Mouse (Mus musculus) gastrocnemius, adult 2 months (tissue): ENCODE data around the gene Fam189a1. TPM values are rescaled to one million over a fixed set of nuclear protein-coding genes. Genes with fewer than 3 reads are reported as not detected.

Experiments used
- DNase-seq: peaks from one replicate; pipeline ENCODE4 v3.0.0; 2022
- H3K27ac ChIP-seq: fragments of 200-600 bp; 2 replicates; pipeline ENCODE4 v1.8.1; 2022; ENCODE audit warnings: mild to moderate bottlenecking
- H3K4me3 ChIP-seq: fragments of 200-600 bp; 2 replicates; pipeline ENCODE4 v1.8.1; 2022; ENCODE audit warnings: mild to moderate bottlenecking, moderate library complexity
- CTCF ChIP-seq: fragments of 200-600 bp; IDR thresholded peaks from 2 replicates; pipeline ENCODE4 v1.8.1; 2022; ENCODE audit warnings: antibody characterized with exemption, mild to moderate bottlenecking, moderate library complexity
- intact Hi-C: fragments of 180-260 bp; cut with DNase I; formaldehyde crosslinking; loops from one replicate; pipeline ENCODE4 v1.15.1; 2025
- total RNA-seq, 2 experiments: library from RNA; stranded (reverse); gene quantifications; 2 replicates each; pipeline ENCODE4 v1.2.3; 2021

Fam189a1 gene
- total RNA-seq, 2 experiments from 2014 or later = not detected

- no peak overlapping the region for H3K4me3 ChIP-seq
- DNase-seq = no peak
- intact Hi-C loops = no loop called here
- H3K27ac ChIP-seq = no peak overlapping the region
- no peak for TF ChIP-seq CTCF
Measured at GRCm38 (mm10) chr7:64906955-64907354, 249.4 kb downstream of the Fam189a1 start.

DNA sequence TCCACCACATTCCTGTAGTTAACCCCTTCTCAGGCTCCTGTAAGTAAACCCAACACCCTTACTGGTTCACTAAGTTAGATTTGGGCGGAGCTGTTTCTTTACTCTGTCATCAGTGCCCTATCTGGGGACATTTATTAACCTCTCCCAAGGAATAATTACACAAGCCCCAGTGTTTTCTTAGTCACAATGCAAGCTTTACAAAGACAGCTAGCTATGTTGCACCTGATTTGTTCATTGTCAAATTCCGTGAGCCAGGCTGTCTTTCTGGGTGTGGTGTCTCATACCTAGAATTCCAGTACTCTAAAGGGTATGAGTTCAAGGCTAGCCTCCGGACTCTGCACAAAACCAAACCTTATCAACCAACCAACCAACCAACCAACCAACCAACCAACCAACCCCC lies 250.9 kb downstream of the Fam189a1 start:
- DNase-seq = no peak
- no peak overlapping the region for H3K4me3 ChIP-seq
- intact Hi-C loops = no loop called here
- H3K27ac ChIP-seq = no peak overlapping the region
- no peak for TF ChIP-seq CTCF

GRCm38 (mm10) chr7:64900249-64900648 lies 256.1 kb downstream of the Fam189a1 start:
- no peak for TF ChIP-seq CTCF
- intact Hi-C loops = no loop called here
- DNase-seq = no peak

DNA sequence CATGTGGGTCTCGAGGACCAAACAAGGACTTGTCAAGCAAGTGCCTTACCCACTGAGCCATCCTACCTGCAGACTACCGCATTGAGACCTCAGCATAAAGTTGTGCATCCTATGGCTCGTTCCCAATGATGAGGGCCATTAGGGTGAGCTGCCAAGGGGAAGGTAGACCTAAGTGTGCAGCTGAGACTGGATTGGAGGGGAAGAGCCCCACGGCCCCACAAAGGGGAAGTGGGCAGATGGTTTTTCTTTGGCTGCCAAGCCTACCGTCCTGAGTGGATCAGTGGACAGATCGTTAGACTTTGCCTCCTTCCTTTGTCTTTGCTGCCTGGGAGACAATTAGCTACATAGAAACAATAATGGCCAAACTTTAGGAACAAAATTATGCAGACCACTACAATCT lies 259.8 kb downstream of the Fam189a1 start:
- Histone ChIP-seq H3K27ac (no peak overlapping the region), H3K4me3 (no peak overlapping the region)
- DNase-seq = no peak
- intact Hi-C loops = no loop called here
- TF ChIP-seq CTCF = no peak

More at GRCm38 (mm10) chr7:64900249-64900648, 256.1 kb downstream of the Fam189a1 start:
- Histone ChIP-seq H3K4me3 (no peak overlapping the region), H3K27ac (no peak overlapping the region)

GRCm38 (mm10) chr7:64895685-64896101 lies 260.7 kb downstream of the Fam189a1 start:
- TF ChIP-seq CTCF = no peak
- intact Hi-C loops = no loop called here

DNA sequence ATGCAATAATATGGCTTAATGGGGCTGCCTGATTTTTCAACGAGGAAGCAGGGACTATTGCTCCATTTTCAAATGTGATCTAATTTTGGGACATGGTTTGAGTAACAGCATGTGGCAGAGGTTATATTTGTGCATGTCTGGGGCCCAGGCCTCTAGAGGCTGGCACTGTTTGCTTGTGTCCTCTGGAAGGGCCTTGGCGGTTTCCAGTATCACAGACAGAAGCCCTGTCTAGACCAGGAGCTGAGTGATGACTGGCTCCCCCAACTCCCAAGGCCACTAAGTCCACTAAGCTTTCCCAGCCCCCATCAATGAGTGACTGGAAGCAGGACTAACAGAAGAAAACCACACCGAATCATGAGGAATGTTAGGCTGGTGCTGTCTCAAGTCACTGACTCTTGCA lies 265.2 kb downstream of the Fam189a1 start:
- no peak for TF ChIP-seq CTCF
- peak overlapping the region; percentile 61 for H3K27ac ChIP-seq
- peak; percentile 74 for DNase-seq
- no peak overlapping the region for H3K4me3 ChIP-seq
- intact Hi-C loops = no loop called here

More at GRCm38 (mm10) chr7:64895685-64896101, 260.7 kb downstream of the Fam189a1 start:
- Histone ChIP-seq H3K4me3 (no peak overlapping the region), H3K27ac (no peak overlapping the region)
- no peak for DNase-seq

DNA sequence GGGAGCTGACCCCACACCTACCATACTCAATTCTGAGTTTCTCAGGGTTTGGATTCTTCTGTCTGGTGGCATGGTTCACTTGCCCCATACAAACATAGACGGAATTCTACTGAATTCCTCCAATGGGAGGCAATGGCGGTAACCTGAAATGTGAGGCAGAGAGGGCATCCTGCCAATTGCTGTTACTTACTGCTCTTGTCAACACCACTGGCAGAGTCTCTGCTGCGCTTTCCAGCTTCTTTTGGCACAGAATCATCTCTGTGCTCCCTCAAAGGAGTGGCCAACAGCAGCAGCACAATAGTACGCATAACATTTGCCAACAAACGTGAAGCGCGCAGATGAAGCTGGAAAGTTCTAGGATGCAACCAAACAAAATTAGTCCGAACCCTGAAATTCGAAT lies 266.5 kb downstream of the Fam189a1 start:
- Histone ChIP-seq H3K27ac (no peak overlapping the region), H3K4me3 (no peak overlapping the region)
- DNase-seq = peak; percentile 72
- intact Hi-C loops = no loop called here
- no peak for TF ChIP-seq CTCF

DNA sequence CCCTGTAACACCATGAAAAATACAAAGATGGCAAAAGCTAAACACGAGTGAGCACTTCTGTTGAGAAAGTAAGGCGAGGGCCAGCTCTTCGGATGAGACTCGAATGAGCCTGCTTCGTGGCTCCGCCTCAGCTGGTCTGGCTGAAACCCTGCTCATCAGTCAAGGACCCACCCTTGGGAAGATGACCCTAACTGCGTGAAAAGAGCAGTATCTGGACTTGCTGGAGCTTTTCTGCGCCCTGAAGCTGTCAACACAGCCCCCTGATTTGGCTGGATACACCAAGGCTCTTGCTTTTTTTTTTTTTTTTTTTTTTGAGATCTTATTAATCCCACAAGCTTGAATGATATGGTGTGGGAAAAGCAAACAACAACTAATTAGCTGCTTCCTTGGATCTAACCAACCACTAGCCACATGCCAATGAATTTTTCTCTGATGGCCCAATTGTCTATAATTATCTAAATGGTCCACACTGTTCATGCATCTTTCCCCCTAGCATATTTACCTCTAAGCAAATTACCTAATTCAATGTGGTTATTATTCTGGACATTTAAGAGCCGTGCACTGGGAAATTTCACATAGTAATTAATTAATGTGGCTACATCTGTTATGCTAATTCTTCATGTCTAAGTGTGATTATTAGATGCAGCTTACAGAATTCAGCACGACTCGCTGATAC lies 272.0 kb downstream of the Fam189a1 start:
- DNase-seq = no peak
- Histone ChIP-seq H3K4me3 (no peak overlapping the region), H3K27ac (no peak overlapping the region)
- no peak for TF ChIP-seq CTCF
- intact Hi-C loops = no loop called here

- Histone ChIP-seq H3K4me3 (no peak overlapping the region), H3K27ac (no peak overlapping the region)
- intact Hi-C loops = no loop called here
- TF ChIP-seq CTCF = no peak
- no peak for DNase-seq
Measured at GRCm38 (mm10) chr7:64882243-64882642, 274.1 kb downstream of the Fam189a1 start.

DNA sequence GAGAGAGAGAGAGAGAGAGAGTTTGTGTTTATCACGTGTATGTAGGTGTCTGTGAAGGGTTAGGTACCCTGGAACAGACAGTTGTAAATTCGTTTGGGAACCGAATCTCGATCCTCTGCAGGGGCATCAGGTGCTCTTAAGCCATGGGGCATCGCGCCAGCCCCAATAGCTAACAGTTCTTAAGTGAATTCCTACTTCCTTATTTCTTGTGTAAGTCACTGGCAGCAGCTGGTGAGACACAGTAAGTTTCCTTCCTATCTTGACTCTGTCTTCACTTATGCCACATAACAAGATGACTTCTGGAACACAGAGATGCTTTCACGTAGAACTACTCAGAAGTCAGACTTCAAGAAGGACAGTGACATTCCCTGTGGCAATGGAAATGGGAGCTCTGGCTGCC lies 275.0 kb downstream of the Fam189a1 start:
- no peak for TF ChIP-seq CTCF
- no peak overlapping the region for H3K27ac ChIP-seq
- intact Hi-C loops = no loop called here
- H3K4me3 ChIP-seq = no peak overlapping the region
- DNase-seq = no peak

GRCm38 (mm10) chr7:64880415-64880814 lies 276.0 kb downstream of the Fam189a1 start:
- TF ChIP-seq CTCF = no peak
- Histone ChIP-seq H3K4me3 (no peak overlapping the region), H3K27ac (no peak overlapping the region)
- DNase-seq = no peak
- intact Hi-C loops = no loop called here

DNA sequence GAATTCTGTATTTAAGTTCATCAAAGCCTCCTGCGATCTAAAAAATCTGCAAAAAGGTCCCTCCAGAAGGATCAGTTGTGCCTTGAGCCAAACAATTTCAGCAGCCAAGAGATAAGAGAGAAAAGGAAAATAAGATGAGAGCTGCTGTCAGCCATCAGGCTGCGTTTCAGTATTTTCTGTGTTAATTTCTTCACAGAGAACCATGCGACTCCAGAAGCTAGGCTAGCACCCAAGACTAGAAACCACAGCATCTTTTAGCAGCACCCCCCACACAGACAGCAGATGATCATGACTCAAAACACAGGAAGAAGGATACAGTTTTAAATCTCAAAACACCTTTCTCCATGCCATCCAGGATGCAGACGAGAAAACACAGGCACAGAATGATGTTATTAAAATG lies 281.4 kb downstream of the Fam189a1 start:
- no peak overlapping the region for H3K4me3 ChIP-seq
- no peak for TF ChIP-seq CTCF
- DNase-seq = no peak
- H3K27ac ChIP-seq = no peak overlapping the region
- intact Hi-C loops = no loop called here

DNA sequence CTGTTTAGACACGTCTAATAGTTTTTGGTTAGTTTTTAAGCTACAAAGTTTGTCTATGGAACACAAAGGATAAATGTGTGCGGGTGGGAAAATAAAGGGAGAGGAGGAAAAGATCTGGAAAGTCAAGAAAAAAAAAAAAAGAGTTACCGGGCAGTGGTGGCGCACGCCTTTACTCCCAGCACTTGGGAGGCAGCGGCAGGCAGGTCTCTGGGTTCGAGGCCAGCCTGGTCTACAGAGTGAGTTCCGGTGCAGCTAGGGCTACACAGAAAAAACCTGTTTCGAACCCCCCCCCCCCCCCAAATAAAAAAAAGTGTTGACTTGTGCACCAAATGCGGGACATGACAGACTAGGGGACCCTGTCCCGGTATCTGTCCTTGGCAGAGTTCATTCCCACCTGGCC lies 283.1 kb downstream of the Fam189a1 start:
- Histone ChIP-seq H3K4me3 (peak overlapping the region; percentile 92), H3K27ac (peak overlapping the region; percentile 92)
- intact Hi-C loops = no loop called here
- TF ChIP-seq CTCF = no peak
- no peak for DNase-seq

DNA sequence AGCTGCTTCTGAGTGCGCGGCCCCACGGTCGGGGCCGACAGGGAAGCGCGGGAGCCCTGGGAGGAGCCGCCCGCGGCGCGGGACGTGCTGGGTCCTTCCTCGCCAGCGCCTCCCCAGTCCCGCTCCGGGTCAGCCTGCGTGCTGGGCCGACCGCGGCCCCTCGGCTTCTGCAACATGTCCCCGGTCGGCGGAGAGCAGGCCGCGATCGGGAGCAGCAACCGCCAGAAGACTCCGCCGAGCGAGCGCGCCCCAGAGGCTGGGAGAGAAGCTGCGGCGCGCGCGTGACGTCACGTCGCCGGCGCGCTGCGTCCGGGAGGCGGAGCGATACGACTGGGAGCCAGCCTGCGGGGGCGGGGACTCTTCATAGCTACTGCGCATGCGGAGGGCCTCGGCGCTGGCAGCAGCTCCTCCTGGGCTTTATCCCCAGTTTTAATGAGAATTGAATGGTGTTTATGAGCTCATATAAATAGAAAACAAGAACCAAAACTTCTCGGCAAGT lies 283.6 kb downstream of the Fam189a1 start, which contains the start of gene Nsmce3:
Nsmce3 (minus strand) TSS at position 255 of the 499 bp plus-strand sequence.
- Histone ChIP-seq H3K4me3 (peak within 1 kb of the TSS; percentile 92), H3K27ac (peak within 1 kb of the TSS; percentile 92)
- peak; percentile 97 for DNase-seq
- intact Hi-C loops = no loop called here
- TF ChIP-seq CTCF = peak; percentile 32; the same call in 1 of the 2 replicates
